Mouse (Mus musculus) right cerebral cortex, postnatal 36 days (tissue): ENCODE results near the gene Ankrd13a.

Source experiments
- DNase-seq, 2 experiments: peaks; one replicate each; pipeline ENCODE4 v3.0.0; 2022; ENCODE audit warnings: low spot score in 2 of 2, mixed read lengths in 1 of 2

Gene Ankrd13a

DNA sequence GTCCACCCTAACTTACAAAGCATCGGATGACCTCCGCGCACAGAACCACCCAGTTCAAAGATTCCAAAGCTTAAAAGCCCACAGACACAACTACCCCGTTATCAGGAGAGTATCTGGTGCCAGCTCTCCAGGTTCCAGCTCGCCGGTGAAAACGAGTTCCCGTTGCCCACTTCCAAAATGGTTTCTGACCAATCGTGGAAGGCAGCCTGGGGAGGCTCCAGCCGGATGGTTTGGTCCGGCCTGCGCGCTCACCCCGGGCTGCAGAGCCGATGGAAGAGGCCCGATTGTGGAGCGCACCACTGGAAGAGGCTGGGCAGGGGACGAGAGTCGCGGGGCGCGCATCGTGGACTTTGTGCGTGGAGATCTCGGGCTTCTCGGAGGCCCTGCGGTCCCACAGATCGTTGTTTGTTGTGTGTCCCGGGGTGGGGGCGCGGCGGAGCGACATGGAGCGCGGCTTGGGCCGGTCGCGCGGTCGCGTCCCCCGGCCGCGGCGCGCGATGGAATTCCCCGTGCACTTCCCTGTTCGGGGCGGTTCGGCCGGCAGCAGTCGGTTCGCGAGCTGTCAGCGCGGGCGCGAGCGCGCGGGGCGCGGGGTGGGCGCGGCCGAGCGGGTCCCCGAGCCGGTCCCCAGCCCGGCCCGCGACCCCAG is at the start of gene Ankrd13a:
Gene Ankrd13a, plus strand, starts transcription at position 275 of the 649 bp plus-strand sequence.
- peak; percentile 87 for DNase-seq

DNA sequence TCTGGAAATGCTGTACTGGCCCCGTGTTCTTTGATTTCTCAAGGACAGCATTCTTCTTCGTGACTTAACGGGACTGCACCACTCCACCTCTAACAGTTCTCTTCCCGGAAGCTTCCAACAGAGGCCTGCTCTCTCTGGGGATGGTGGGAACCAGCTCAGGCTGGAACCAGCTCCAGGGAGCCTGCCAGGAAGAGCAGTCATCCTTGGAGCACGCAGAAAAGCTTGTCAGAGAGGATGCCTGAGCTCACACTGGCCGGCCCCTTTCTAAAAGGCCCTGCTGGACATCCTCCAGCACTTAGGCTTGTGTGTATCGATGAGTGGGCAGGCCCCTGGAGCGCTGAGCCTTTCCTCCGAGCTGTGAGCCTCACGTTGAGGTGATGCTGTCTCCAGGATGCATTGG is 46.3 kb upstream of the Ankrd13a start:
- DNase-seq: no peak

DNA sequence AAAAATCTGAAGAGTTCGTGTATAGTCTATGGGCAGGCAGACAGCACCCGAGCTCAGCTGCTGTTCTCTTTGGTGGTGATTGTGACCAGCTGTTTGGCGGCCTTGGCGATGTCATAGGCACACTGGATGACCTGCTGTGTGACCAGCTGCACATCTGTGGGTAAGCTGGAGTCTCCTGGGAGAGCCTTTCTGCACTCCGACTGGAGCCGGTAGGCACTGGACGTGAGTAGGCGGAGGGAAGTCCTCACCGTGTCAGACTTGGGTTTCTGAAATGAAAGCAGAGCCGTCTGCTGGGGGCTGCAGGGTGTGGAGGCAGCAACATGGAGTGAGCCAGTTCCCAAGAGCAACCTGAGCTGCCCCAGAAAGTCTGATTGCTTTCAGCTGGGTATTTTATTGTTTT is 44.3 kb upstream of the Ankrd13a start:
- DNase-seq: no peak

DNA sequence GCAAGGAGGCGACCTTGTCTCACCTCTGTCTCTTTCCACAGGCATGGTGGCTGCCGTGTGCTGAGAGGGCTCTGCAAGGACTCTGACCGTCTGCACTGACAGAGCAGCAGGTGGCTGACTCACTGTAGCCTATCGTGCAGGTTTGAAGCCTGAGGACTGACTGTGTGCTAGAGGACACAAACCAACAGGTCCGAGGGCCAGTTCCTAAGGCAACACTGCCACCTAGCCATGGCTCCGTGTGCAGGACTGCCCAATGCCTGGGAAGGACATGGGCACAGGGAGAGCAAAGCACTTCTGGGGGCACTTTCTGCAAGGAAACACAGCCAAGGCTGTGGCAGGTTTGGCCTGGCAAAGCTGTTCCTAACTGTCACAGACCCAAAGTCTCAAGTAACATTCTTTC is 43.0 kb upstream of the Ankrd13a start:
- DNase-seq: no peak

DNA sequence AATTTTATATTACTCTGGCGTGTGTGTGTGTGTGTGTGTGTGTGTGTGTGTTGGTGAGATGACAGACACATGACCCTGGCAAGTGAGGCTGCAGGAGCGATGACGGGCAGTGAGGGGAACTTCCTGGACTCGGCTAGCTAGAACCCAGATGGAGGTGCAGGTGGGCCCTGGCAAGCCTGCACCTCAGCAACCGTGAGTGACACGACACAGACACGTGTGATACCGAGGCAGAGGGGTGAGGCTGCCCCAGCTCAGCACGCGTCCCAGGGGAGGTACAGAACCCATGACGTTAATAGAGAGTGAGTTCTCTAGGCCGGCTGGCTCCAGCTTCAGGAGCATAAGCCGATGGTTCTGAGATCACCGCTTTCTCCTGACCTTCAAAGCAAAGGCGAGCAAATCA is 42.5 kb upstream of the Ankrd13a start:
- DNase-seq: no peak

DNA sequence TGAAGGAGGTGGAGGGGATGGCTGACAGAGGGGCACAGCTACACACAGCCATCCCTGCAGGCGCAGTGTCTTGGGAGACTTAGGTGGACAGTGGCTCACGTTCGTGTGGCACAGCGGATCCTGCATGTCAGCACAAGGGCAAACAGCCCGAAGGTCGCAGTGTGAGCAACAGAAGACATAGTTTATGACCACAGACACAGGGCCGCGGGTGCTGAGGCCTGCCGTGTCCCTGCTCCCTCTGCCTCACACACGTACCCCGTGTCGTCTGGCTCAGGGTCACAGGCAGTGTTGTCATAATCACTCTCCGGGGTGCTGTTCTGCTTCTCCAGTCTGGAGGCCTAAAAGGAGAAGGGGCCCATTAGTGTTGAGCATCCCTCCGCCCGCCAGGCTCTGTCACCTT is 40.9 kb upstream of the Ankrd13a start:
- no peak for DNase-seq

DNA sequence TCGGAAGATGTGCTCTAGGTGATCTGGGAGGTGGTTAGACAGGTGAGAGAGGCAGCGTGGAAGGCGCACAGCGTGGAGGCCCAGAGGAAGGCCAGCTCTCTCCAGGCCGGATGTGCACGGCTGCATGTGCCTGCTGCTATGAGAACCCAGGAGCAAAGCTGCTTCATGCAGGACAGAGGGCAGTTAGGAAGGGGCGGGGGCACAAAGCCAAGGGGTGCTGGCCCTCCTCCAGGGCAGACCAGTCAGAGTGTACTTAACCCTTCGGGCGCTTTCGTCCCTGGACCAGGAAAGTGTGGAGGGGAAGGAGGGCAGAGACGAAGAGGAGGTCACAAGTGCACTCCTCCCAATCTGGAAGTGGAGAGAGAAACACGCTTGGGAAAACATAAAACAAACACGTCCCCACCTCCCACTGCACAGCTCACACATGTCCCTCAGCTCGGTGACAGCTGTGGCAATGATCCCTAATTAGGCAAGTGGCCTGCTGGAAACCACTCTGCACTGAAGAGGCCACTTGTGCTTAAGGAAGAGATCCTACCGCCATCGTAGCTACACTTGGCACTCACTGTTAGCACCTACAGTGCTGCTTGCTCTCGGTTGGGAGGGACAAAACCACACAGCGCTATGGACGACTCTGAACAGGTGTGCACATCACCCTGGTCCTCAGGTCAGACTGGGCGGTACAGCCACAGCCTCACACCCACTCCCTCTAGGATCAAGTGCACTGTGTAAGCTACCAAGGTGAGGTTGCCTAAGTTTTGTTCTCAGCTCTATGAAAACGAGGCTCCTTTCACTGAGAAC is 37.2 kb upstream of the Ankrd13a start:
- DNase-seq: no peak

DNA sequence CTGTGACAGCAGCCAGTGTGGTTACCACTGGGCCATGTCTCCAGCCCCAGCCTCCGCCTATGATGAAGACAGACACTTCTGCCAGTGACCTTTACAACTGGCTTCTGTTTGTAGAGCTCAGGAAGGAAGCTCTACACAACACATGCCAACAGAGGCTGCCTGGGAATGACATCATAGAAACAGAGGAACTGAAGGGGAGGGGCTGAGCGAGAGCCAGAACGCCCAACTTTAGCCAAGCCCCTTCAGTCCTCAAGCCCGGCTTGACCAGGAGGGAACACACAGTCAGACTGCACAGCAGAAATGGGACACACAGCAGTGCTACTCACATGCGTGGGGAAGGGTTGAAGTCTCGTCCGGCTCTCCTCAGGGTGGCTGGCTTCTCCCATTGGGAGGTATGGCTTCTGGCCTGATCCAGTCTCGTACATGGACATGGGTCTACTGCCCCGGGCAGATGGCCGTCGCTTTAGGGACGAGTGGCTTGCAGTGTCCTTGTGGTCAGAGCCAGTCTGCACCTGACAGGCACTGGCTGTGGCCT is 35.7 kb upstream of the Ankrd13a start:
- no peak for DNase-seq

DNA sequence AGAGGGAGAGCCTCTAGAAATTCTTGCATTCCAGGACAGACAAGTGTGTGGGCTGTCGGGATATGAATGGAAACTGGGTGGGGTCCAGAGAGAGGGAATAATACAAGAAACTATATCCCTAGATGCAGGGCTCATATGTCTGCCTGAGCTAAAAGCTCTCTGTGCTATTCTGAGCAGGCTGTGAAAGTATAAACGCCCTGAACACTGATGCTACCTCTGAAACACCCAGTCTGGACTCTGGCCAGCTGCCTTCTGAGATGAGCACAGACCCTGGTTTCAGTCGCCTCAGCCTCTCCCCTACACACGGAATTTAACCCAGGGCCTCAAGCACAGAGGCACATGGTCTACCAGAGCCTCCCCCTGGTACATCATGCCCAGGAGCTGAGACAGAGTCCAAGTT is 33.9 kb upstream of the Ankrd13a start:
- no peak for DNase-seq

DNA sequence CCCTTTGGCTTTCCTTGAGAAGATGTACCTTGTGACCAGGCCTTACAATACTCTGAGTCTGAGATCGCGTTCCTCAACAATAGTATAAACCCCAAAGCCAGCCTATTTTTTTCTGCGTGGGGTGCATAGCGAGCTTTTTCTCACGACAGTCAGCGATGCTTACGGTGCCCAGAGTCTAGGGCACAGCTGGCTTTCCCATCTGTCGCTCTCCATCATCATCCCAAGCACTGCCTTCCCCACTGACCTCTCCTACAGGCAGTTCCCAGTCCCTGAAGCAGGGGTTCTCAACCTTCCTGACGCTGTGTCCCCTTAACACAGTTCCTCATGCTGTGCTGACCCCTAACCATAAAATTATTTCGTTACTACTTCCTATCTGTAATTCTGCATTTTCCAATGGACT is 31.9 kb upstream of the Ankrd13a start:
- DNase-seq: no peak

DNA sequence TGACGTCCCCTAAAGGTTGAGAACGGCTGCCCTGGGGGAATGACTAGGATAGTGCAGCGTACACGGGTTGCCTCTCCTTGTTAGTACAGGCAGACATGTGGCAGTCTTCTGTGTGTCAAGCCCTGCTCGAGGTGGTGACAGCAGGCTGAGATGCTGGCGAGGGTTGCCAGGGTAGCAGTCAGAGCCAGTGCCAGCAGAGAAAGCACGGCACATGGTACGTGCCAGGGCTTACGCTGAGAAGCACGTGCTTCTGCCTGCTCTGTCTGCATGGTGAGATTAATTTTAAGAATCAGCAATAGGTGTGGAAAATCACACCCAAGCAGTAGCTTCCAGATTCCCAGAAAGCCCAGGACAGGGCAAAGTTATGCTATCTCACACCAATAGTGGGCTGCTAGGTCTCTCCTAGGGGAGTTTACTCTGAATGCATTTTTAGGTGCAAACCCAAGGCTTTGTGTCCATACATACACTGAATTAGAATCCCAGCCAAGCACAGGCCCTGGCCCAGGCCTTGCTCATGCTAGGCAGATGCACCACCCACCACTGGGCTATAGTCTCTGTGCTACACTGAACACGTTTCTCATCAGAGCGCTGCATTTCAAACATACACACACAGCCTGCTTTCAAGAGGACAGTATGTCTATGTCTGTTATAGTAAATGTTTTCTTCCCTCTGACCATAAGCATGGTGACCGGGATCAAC is 31.3 kb upstream of the Ankrd13a start:
- no peak for DNase-seq

DNA sequence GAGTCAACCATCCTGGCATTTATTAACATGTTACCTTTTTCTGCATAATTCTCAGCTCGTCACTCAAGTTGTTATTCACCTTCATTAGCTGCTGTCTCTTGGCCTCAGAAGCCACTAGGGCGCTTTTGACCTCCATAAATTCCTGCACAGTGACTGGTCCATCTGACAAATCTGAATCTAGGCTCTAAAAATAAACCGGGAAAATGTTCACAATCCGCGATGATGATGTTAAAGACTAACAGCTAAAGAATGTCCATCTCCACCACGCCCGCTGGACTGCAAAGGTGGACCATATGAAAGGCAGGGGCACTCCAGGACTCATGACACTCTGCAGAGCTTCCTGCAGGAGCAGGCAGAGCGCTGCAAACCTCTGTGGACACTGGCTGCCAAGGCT is 30.8 kb upstream of the Ankrd13a start:
- no peak for DNase-seq

DNA sequence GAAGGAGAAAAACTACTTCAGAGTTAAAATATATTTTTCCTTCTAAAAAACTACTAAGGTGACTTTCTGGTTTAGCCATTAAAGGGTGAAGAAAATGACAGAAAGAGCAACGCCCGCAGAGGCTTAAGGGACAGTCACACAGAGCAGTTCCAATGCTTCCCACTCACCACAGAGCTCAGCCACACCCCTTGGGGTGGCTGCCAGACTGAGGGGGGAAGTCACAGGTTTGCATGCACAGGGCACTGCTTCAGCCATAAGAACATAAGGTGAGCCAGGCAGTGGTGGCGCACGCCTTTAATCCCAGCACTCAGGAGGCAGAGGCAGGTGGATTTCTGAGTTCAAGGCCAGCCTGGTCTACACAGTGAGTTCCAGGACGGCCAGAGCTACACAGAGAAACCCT is 28.9 kb upstream of the Ankrd13a start:
- DNase-seq: no peak

DNA sequence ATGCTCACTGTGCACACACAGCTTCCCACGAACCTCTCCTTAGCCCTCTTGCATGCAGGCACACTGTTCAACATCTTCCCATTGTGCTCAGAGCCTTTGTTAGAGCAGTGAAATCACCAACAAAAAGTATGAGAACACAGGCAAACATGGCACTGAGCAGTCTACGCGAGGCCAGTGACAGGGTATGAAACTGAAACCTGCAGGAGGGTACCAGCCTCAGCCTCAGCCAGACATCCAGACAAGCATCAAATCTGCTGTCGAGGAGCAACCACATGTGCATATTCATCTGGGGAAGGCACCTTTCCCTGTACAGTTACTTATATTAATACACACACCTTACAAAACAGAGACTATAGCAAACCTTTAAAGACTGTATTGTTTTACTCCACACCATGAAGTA is 27.6 kb upstream of the Ankrd13a start:
- no peak for DNase-seq

DNA sequence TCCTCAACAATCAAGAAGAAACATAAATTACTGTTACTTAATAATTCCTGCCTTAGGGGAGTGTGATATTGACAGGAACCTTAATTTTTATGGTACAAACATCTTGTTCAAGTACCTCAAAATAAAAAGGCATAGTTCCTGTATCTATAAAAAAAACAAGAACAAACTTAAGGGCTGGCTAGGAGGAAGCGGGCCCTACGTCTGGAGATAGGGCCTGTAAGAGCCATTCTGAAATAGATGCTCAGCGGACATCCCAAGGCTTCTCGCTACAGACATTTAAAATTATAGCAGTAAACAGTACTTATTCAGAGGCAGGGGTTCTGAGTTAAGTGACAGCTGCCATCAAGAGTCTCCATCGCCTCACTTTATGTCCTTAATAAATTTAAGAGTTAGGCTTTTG is 27.0 kb upstream of the Ankrd13a start:
- no peak for DNase-seq

DNA sequence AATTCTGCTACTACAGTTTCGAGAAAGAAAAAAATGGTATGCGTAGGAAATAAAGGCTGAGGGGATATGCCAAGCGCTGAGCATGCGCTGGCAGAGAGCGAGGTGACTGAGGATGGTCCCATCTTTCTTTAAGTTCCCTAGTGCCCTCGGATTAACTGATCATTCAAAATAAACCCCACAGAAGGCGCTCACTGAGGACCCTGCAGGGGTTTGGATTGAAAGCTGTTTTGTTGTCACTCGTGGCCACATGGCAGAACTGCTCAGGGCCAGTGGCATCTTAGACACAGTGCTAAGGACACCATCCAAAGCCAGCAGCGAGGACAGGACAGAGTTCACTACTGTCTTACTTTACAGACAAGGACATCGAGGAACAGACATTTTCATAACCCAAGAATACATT is 24.2 kb upstream of the Ankrd13a start:
- no peak for DNase-seq

DNA sequence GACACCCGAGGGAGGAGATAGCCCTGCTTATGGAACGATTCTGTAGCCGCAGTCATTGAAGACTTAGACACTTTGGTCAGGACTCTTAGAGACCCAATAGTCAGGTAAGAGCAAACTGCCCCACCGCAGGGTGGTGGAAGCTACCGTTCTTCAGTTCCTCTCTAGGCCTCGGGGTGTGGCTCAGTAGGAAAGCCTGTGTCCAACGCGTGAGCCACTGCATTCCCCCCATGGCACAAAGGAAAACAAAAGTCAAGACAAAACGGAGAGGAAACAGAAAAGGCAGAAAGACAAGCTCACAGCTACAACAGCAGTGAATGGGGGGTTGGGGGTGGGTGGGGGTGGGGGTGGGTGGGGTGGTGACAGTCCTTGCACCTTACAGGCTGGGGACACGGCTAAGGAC is 22.1 kb upstream of the Ankrd13a start:
- no peak for DNase-seq

DNA sequence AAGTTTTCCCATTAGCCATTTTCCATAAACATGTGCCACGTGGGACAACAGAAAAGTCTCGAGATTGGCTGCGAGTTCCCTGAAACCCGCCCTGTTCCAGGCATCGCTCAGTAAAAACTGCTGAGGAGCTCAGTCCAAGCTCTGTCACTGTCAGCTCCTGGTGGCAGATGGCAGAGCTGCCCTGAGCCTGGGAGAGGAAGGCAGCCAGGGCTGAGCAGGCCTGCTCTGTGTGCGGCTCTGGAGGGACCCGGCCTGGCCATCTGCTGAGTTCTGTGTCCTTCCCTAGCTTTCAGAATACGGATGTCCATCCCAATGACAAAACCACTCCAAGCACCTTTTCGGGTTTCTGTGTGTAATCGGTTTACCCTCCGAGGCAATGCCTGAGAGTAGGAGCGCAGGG is 21.1 kb upstream of the Ankrd13a start:
- DNase-seq: no peak

DNA sequence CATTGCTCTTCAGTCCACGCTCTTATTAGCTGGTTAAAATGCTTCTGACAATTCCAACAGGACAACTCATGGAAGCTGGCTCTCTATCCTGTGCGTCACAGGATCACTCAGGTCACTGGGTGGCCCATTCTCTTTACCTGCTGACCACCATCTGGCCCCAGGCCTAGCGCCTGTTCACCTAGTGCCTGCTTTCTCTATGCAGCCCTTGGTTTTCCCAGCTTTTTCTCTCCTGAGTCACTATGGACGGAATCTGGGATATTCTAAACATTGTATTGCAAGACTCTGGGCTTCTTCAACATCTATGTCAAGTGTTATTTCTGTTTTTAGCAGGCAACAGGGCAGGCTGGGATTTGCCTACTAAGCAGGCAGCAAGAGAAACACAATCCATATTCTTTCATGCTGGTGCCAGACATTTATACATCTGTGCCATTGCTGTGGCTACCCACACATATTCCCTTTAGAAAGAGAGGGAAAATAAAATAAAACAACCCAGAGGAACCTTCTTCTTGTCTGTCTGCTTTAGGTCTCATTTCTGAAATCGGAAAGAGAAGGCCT is 14.9 kb upstream of the Ankrd13a start:
- DNase-seq: no peak

DNA sequence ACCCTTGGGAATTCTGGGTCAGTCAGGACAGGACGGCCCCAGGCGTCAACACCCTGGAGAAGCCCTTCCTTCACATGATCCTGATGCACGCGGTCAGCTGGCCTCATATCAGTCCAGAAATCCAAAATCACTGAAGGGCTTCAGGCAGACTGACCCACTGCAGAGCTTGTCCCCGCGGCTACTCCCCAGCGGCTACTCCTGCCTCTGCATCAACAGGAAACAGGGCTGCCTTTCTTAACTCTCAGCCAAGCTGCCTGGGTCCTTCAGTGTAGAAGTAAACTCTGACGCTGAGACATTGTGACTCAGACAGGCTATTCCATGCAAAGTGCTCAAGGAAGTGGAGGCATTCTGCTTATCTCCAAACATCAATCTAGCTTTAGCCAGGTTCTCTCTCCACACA is 12.5 kb upstream of the Ankrd13a start:
- DNase-seq: no peak

DNA sequence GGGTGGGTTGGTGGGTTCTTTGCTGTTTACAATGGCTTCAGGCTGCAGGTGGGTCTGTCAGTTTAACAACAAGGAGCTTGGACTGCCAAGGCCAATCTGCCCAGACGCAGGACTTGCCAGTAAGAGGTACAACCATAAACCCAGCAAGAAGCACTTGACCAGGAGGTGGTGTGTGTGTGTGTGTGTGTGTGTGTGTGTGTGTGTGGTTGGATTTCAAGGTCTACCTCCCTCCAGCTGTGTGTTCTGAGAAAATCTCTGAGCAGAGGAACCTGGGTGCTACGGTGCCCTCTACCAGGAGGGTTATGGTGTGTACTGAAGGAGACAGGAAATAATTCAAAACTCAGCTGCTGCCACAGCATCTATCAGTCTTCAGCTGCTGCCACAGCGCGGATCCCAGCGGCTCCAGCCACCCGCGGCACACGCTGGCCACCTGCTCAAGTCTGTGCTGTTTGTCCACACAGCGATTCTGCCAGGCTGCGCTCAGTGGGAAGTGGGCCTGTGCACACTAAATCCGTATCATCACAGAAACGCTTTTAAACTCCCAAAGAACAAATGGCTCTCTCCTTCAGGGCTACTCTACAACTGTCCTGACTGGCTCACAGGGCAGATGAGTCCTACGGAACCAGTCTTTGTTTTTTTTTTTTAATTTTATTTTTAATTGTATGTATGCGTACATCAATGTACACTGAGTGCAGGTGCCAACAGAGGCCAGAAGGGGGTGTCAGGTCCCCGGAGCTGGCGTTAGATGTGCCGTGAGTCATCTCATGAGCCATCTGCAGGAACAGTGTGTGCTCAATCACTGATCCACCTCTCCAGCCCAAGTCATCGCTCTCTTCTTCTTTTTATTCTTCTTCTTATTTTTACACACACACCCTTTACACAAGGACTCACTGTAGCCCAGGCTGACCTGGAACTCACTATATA is 9.4 kb upstream of the Ankrd13a start:
- DNase-seq: no peak
